Mouse (Mus musculus) MEL (cell line): ENCODE measurements around the gene Gm20696. TPM values are rescaled to one million over a fixed set of nuclear protein-coding genes. Genes with fewer than 3 reads are reported as not detected.

Source experiments
- DNase-seq: peaks from one replicate; pipeline ENCODE4 v3.0.0; 2011; ENCODE audit warnings: low read depth, low spot score
- H3K27ac ChIP-seq: 2 replicates; pipeline ENCODE4 v1.5.1; 2012; ENCODE audit warnings: low read depth, mild to moderate bottlenecking, control low read depth, low read length, moderate library complexity; ENCODE audit not compliant: control insufficient read depth
- H3K27me3 ChIP-seq, 2 experiments: fragments of 150-350 bp in 1 of 2; sonication (generic) in 1 of 2; 2 replicates each; pipeline ENCODE4 v1.6.1; 2012; ENCODE audit warnings: low read length in 2 of 2, mild to moderate bottlenecking in 2 of 2, improper control_type of control experiment in 1 of 2, moderate library complexity in 1 of 2; ENCODE audit not compliant: insufficient read depth in 2 of 2, control insufficient read depth in 1 of 2
- H3K36me3 ChIP-seq, 2 experiments: 2 replicates each; pipeline ENCODE4 v1.6.1; 2012 to 2014; ENCODE audit warnings: low read length in 2 of 2, improper control_type of control experiment in 1 of 2, inconsistent platforms in 1 of 2, mild to moderate bottlenecking in 1 of 2; ENCODE audit not compliant: insufficient read depth in 2 of 2, control insufficient read depth in 1 of 2
- H3K4me1 ChIP-seq, 2 experiments: fragments of 150-350 bp in 1 of 2; sonication (generic) in 1 of 2; 2 replicates each; pipeline ENCODE4 v1.6.1; 2012; ENCODE audit warnings: low read length in 2 of 2, improper control_type of control experiment in 1 of 2, mild to moderate bottlenecking in 1 of 2; ENCODE audit not compliant: insufficient read depth in 2 of 2, control insufficient read depth in 1 of 2
- H3K4me3 ChIP-seq, 2 experiments: fragments of 150-350 bp in 1 of 2; sonication (generic) in 1 of 2; 2 replicates each; pipeline ENCODE4 v1.5.1; 2012; ENCODE audit warnings: low read depth in 2 of 2, low read length in 2 of 2, mild to moderate bottlenecking in 2 of 2, moderate library complexity in 2 of 2, control low read depth in 1 of 2, improper control_type of control experiment in 1 of 2; ENCODE audit not compliant: control insufficient read depth in 1 of 2, insufficient read depth in 1 of 2
- H3K79me2 ChIP-seq: 2 replicates; pipeline ENCODE4 v1.6.1; 2012; ENCODE audit warnings: mild to moderate bottlenecking, low read length, moderate library complexity; ENCODE audit not compliant: control insufficient read depth, poor library complexity, insufficient read depth
- H3K9ac ChIP-seq: 2 replicates; pipeline ENCODE4 v1.6.1; 2012; ENCODE audit warnings: low read depth, mild to moderate bottlenecking, control low read depth, low read length, moderate library complexity; ENCODE audit not compliant: control insufficient read depth, poor library complexity, severe bottlenecking
- H3K9me3 ChIP-seq: fragments of 150-350 bp; sonication (generic); replicated peaks from 2 replicates; pipeline ENCODE4 v1.6.1; 2012; ENCODE audit warnings: mild to moderate bottlenecking, low read length, improper control_type of control experiment, moderate library complexity; ENCODE audit not compliant: insufficient read depth
- CHD2 ChIP-seq: IDR thresholded peaks from 2 replicates; pipeline ENCODE4 v1.6.1; 2011; ENCODE audit warnings: low read length, improper control_type of control experiment
- ELF1 ChIP-seq: IDR thresholded peaks from 2 replicates; pipeline ENCODE4 v1.6.1; 2014; ENCODE audit warnings: low read depth, mild to moderate bottlenecking, inconsistent platforms, low read length, improper control_type of control experiment, moderate library complexity
- EP300 ChIP-seq, 2 experiments: IDR thresholded peaks; 2 replicates each; pipeline ENCODE4 v1.6.1; 2011; ENCODE audit warnings: improper control_type of control experiment in 2 of 2, low read length in 2 of 2, low read depth in 1 of 2, mild to moderate bottlenecking in 1 of 2
- ETS1 ChIP-seq: IDR thresholded peaks from 2 replicates; pipeline ENCODE4 v1.6.1; 2012; ENCODE audit warnings: low read depth, mild to moderate bottlenecking, inconsistent platforms, low read length, improper control_type of control experiment, moderate library complexity
- GABPA ChIP-seq: IDR thresholded peaks from 2 replicates; pipeline ENCODE4 v1.6.1; 2012; ENCODE audit warnings: low read depth, mild to moderate bottlenecking, inconsistent platforms, low read length, improper control_type of control experiment, moderate library complexity
- GATA1 ChIP-seq: IDR thresholded peaks from 2 replicates; pipeline ENCODE4 v1.6.1; 2011; ENCODE audit warnings: low read depth, low read length, improper control_type of control experiment
- HCFC1 ChIP-seq: IDR thresholded peaks from 2 replicates; pipeline ENCODE4 v1.6.1; 2012; ENCODE audit warnings: low read depth, mild to moderate bottlenecking, inconsistent platforms, low read length, improper control_type of control experiment, moderate library complexity
- JUND ChIP-seq: IDR thresholded peaks from 2 replicates; pipeline ENCODE4 v1.6.1; 2011; ENCODE audit warnings: low read depth, mild to moderate bottlenecking, improper control_type of control experiment, low read length
- MAFK ChIP-seq: IDR thresholded peaks from 2 replicates; pipeline ENCODE4 v1.6.1; 2011; ENCODE audit warnings: low read depth, mild to moderate bottlenecking, low read length, improper control_type of control experiment, borderline replicate concordance
- MAX ChIP-seq: IDR thresholded peaks from 2 replicates; pipeline ENCODE4 v1.6.1; 2011; ENCODE audit warnings: low read length, improper control_type of control experiment
- MAZ ChIP-seq: IDR thresholded peaks from 2 replicates; pipeline ENCODE4 v1.6.1; 2012; ENCODE audit warnings: low read depth, mild to moderate bottlenecking, inconsistent platforms, low read length, improper control_type of control experiment
- MXI1 ChIP-seq: IDR thresholded peaks from 2 replicates; pipeline ENCODE4 v1.6.1; 2011; ENCODE audit warnings: mild to moderate bottlenecking, low read depth, low read length, improper control_type of control experiment
- NELFE ChIP-seq: IDR thresholded peaks from 2 replicates; pipeline ENCODE4 v1.6.1; 2011; ENCODE audit warnings: low read depth, low read length, improper control_type of control experiment
- POLR2A ChIP-seq, 2 experiments: IDR thresholded peaks; 2 replicates each; pipeline ENCODE4 v1.6.1; 2011 to 2012; ENCODE audit warnings: low read length in 2 of 2, mild to moderate bottlenecking in 2 of 2, control low read depth in 1 of 2, improper control_type of control experiment in 1 of 2, low read depth in 1 of 2, moderate library complexity in 1 of 2; ENCODE audit not compliant: control insufficient read depth in 1 of 2, insufficient read depth in 1 of 2, poor library complexity in 1 of 2
- POLR2AphosphoS5 ChIP-seq: IDR thresholded peaks from 2 replicates; pipeline ENCODE4 v1.6.1; 2012; ENCODE audit warnings: low read depth, borderline replicate concordance, mild to moderate bottlenecking, inconsistent platforms, low read length, moderate library complexity, mixed read lengths
- RCOR1 ChIP-seq: IDR thresholded peaks from 2 replicates; pipeline ENCODE4 v1.6.1; 2012; ENCODE audit warnings: low read depth, mild to moderate bottlenecking, inconsistent platforms, low read length, improper control_type of control experiment
- SIN3A ChIP-seq: IDR thresholded peaks from 2 replicates; pipeline ENCODE4 v1.6.1; 2012; ENCODE audit warnings: low read length, improper control_type of control experiment, inconsistent platforms
- TBP ChIP-seq: IDR thresholded peaks from 2 replicates; pipeline ENCODE4 v1.8.0; 2011; ENCODE audit warnings: low read depth, low read length, improper control_type of control experiment
- UBTF ChIP-seq: IDR thresholded peaks from 2 replicates; pipeline ENCODE4 v1.6.1; 2012; ENCODE audit warnings: low read depth, mild to moderate bottlenecking, inconsistent platforms, low read length, improper control_type of control experiment, moderate library complexity, borderline replicate concordance; ENCODE audit not compliant: insufficient read depth
- ZKSCAN1 ChIP-seq: IDR thresholded peaks from 2 replicates; pipeline ENCODE4 v1.6.1; 2012; ENCODE audit warnings: low read depth, mild to moderate bottlenecking, inconsistent platforms, low read length, improper control_type of control experiment, moderate library complexity
- ZMIZ1 ChIP-seq: IDR thresholded peaks from 2 replicates; pipeline ENCODE4 v1.6.1; 2012; ENCODE audit warnings: low read depth, mild to moderate bottlenecking, inconsistent platforms, low read length, improper control_type of control experiment, moderate library complexity
- polyA plus RNA-seq, 2 experiments: library from polyadenylated mRNA; stranded (reverse) in 1 of 2; unstranded in 1 of 2; fragments of >175 nt in 1 of 2; fragments of >200 nt in 1 of 2; gene quantifications; 2 replicates each; pipeline versions ENCODE4 v1.2.1 to v1.2.4; 2012; ENCODE audit warnings: low replicate concordance in 2 of 2, low read depth in 1 of 2; ENCODE audit not compliant: insufficient read length in 2 of 2, insufficient read depth in 1 of 2, missing spikeins in 1 of 2
- total RNA-seq: library from RNA; depleted of rRNA; stranded (reverse); fragments of 300-350 nt; gene quantifications from 2 replicates; pipeline ENCODE4 v1.2.3, GENCODE M21; 2012

Gm20696 gene
- total and polyA plus RNA-seq, 3 experiments: 0.07 to 0.39 TPM; not detected in 1

GRCm38 (mm10) chr6:99491979-99492544, 174.5 kb downstream of the Gm20696 start:
- H3K36me3 ChIP-seq: peaks cover 0 to 29% of the 10 kb centered on the region in 2 experiments; a peak in 2 of 4 replicates
- no peaks in the 10 kb centered on the region for H3K9me3 ChIP-seq
- no peak for DNase-seq
- H3K27me3 ChIP-seq: no peaks in the 10 kb centered on the region
- TF ChIP-seq ETS1 (no peak), ZKSCAN1 (no peak), HCFC1 (no peak), TBP (no peak), MXI1 (no peak), POLR2A (IDR thresholded peaks at IDR 0.05; ENCODE audit: control insufficient read depth in 1 of 2, insufficient read depth in 1 of 2, low read depth in 1 of 2, low read length in 2 of 2, poor library complexity in 1 of 2) (no peak), POLR2AphosphoS5 (no peak), JUND (no peak), GATA1 (no peak), NELFE (no peak), MAFK (no peak), MAZ (no peak), UBTF (no peak), SIN3A (no peak)
- H3K9ac ChIP-seq: no peak overlapping the region
- no peak overlapping the region for H3K27ac ChIP-seq
- no peaks in the 10 kb centered on the region for H3K79me2 ChIP-seq
- peaks cover 8 to 23% of the 10 kb centered on the region in 2 experiments for H3K4me1 ChIP-seq
- no peak overlapping the region for H3K4me3 ChIP-seq

- H3K9me3 ChIP-seq: no peaks in the 10 kb centered on the region
- H3K27me3 ChIP-seq: no peaks in the 10 kb centered on the region
- peaks cover 8 to 20% of the 10 kb centered on the region in 2 experiments for H3K4me1 ChIP-seq
- DNase-seq: no peak
- H3K79me2 ChIP-seq: no peaks in the 10 kb centered on the region
- peaks cover 0 to 27% of the 10 kb centered on the region in 2 experiments; a peak in 2 of 4 replicates for H3K36me3 ChIP-seq
- H3K27ac ChIP-seq: no peak overlapping the region
- H3K9ac ChIP-seq: no peak overlapping the region
- no peak overlapping the region for H3K4me3 ChIP-seq
- TF ChIP-seq RCOR1 (no peak), ETS1 (no peak), CHD2 (no peak), MXI1 (no peak), EP300 (IDR thresholded peaks at IDR 0.05; ENCODE audit: low read depth in 1 of 2, low read length in 2 of 2) (no peak), ELF1 (no peak), MAX (no peak), SIN3A (no peak), TBP (no peak), GABPA (no peak), ZMIZ1 (no peak)
Observed at GRCm38 (mm10) chr6:99491146-99491545, 175.5 kb downstream of the Gm20696 start.
